In the genomic region with DNA sequence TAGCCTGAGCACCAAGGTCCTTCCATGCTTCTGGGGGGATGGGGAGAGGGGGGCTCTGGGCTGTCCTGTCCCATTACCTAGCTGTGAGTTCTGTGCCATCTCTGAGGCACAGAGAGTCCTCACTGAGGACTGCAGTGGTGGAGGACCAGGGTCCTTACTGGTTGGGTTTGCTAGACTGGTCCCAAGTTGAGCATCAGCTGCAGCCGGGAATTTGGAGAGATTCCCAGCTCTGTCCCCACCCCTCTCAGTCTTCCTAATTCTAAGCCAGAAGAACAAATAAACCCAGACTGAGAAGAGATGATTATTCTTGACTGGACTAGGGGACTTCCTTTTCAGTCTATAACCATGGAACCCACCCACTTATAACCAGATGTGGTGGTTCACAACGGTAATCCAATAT, we compare ENCODE assay signal across 14 mouse cellular contexts. TPM values are rescaled to one million over a fixed set of nuclear protein-coding genes. Genes with fewer than 3 reads are reported as not detected.
A peak's percentile ranks its signal among the peaks of the same experiment; 100 is the strongest.
DNase-seq lines count a peak whose midpoint lies in the region; ATAC-seq and TF ChIP-seq lines count a peak whose summit lies in the region.
"Had no signal": no experiment of that assay in that cellular context is flagged by ENCODE, and none has a peak within 500 bp of the region (broad histone marks: within the 10 kb centered on the region; RNA-seq: fewer than 3 reads in every experiment).

No protein-coding gene starts in this region.

- TF ChIP-seq CTCF in lung, adult 2 months (IDR thresholded peaks at IDR 0.05; ENCODE audit: insufficient read depth, low read length) = no peak

- H3K27ac ChIP-seq in heart, embryonic 10.5 days = peak overlapping the region; percentile 43; the same call in 1 of the 2 replicates
- peak overlapping the region; percentile 24; the same call in 1 of the 2 replicates for H3K27ac ChIP-seq in heart, embryonic 16.5 days (ENCODE audit: low read length)
- H3K27ac ChIP-seq in neural tube, embryonic 15.5 days (replicated peaks) = 0 out of 2 replicates have a peak overlapping the region, but pooled peaks have one; percentile 18
- H3K27ac ChIP-seq: forebrain, embryonic 15.5 days; midbrain, embryonic 13.5 days had no signal

- no peak overlapping the region for H3K9ac ChIP-seq in heart, embryonic 16.5 days (ENCODE audit: low read length)
- no peak overlapping the region for H3K9ac ChIP-seq in neural tube, embryonic 15.5 days (replicated peaks)
- H3K9ac ChIP-seq: forebrain, embryonic 15.5 days; liver, postnatal 0 days; midbrain, embryonic 13.5 days had no signal

- no peak overlapping the region for H3K4me2 ChIP-seq in heart, embryonic 16.5 days (ENCODE audit: low read depth, low read length)
- no peak overlapping the region for H3K4me2 ChIP-seq in neural tube, embryonic 15.5 days
- H3K4me2 ChIP-seq: forebrain, embryonic 15.5 days; midbrain, embryonic 13.5 days had no signal

- 74% methylated on average over 2 of the region's 2 CpGs for WGBS in heart, embryonic 10.5 days
- 32% methylated on average over 2 of the region's 2 CpGs for WGBS in lung, adult 2 months
- WGBS in heart, embryonic 16.5 days = 51% methylated on average over 2 of the region's 2 CpGs
- WGBS in neural tube, embryonic 15.5 days = 74% methylated on average over 2 of the region's 2 CpGs

- H3K27me3 ChIP-seq in heart, embryonic 10.5 days (ENCODE audit: insufficient read depth, poor library complexity, severe bottlenecking) = peaks cover 11% of the 10 kb centered on the region; the same call in 1 of the 2 replicates
- H3K27me3 ChIP-seq in heart, embryonic 16.5 days (ENCODE audit: control insufficient read depth, insufficient read depth, low read length) = no peaks in the 10 kb centered on the region
- H3K27me3 ChIP-seq in neural tube, embryonic 15.5 days (replicated peaks) = no peaks in the 10 kb centered on the region
- H3K27me3 ChIP-seq: forebrain, embryonic 15.5 days; midbrain, embryonic 13.5 days had no signal

- TF ChIP-seq POLR2A in lung, adult 2 months (IDR thresholded peaks at IDR 0.05; ENCODE audit: borderline replicate concordance, extremely low read depth, low read depth, low read length) = no peak

- no peak overlapping the region for H3K4me3 ChIP-seq in heart, embryonic 10.5 days
- H3K4me3 ChIP-seq in lung, adult 2 months (replicated peaks; ENCODE audit: extremely low read depth, low read depth, low read length) = no peak overlapping the region
- H3K4me3 ChIP-seq in heart, embryonic 16.5 days (ENCODE audit: low read length) = no peak overlapping the region
- H3K4me3 ChIP-seq in neural tube, embryonic 15.5 days (replicated peaks) = no peak overlapping the region
- H3K4me3 ChIP-seq: forebrain, embryonic 15.5 days; midbrain, embryonic 13.5 days had no signal

- no peak for DNase-seq in heart, embryonic 10.5 days (ENCODE audit: low spot score)
- no peak for DNase-seq in heart, postnatal 25 days (ENCODE audit: low spot score)
- DNase-seq in lung, postnatal 10 days = peak; percentile 60
- DNase-seq in lung, adult 2 months = no peak
- DNase-seq in cerebellum, postnatal 4 days (ENCODE audit: low spot score in 2 of 2) = no peak
- DNase-seq: adrenal gland, postnatal 10 days; liver, postnatal 0 days; thymus, postnatal 25 days had no signal

- no peaks in the 10 kb centered on the region for H3K36me3 ChIP-seq in heart, embryonic 10.5 days
- no peaks in the 10 kb centered on the region for H3K36me3 ChIP-seq in heart, embryonic 16.5 days (ENCODE audit: control insufficient read depth, insufficient read depth)
- no peaks in the 10 kb centered on the region for H3K36me3 ChIP-seq in neural tube, embryonic 15.5 days
- H3K36me3 ChIP-seq: forebrain, embryonic 15.5 days; midbrain, embryonic 13.5 days had no signal

- H3K4me1 ChIP-seq in heart, embryonic 10.5 days = peaks cover 39% of the 10 kb centered on the region
- H3K4me1 ChIP-seq in lung, adult 2 months (ENCODE audit: control insufficient read depth, insufficient read depth, low read length) = no peaks in the 10 kb centered on the region
- peaks cover 15% of the 10 kb centered on the region for H3K4me1 ChIP-seq in heart, embryonic 16.5 days (ENCODE audit: control insufficient read depth, insufficient read depth, low read length)
- peaks cover 8% of the 10 kb centered on the region for H3K4me1 ChIP-seq in neural tube, embryonic 15.5 days

- no peak for ATAC-seq in heart, embryonic 16.5 days (replicated peaks; ENCODE audit: extremely low read depth, insufficient read depth, low FRiP score)
- no peak for ATAC-seq in neural tube, embryonic 15.5 days (ENCODE audit: low FRiP score)
- no peak for ATAC-seq in megakaryocyte progenitor cell, adult 5-6 weeks (replicated peaks; ENCODE audit: poor library complexity)
- ATAC-seq: forebrain, embryonic 15.5 days; liver, postnatal 0 days; midbrain, embryonic 13.5 days had no signal

- no peaks in the 10 kb centered on the region for H3K9me3 ChIP-seq in heart, embryonic 10.5 days
- H3K9me3 ChIP-seq in heart, embryonic 16.5 days (replicated peaks; ENCODE audit: control insufficient read depth, low read length) = no peaks in the 10 kb centered on the region
- H3K9me3 ChIP-seq in neural tube, embryonic 15.5 days (replicated peaks) = no peaks in the 10 kb centered on the region
- H3K9me3 ChIP-seq: forebrain, embryonic 15.5 days; midbrain, embryonic 13.5 days had no signal

- intact Hi-C loops in heart, postnatal 25 days (cut with DNase I) = no loop called here

RNA-seq across cellular contexts. Expression of a gene that starts 4.5 kb away (rescaled TPM):
- polyA plus RNA-seq in heart, embryonic 10.5 days (2016; fragmentation: Nextera tagmentation; extraction: Ambion mirVana) = 0.59 and 0.64 TPM in 2 replicates
- 1 to 10 TPM; 2.2 to 4.7 TPM for total RNA-seq in heart, postnatal 25 days (2021)
- 11.8 and 13.1 TPM in 2 replicates for polyA plus RNA-seq in lung, adult 2 months (2012; rRNA removed)
- polyA plus RNA-seq in heart, embryonic 16.5 days (2015; fragmentation: Nextera tagmentation; extraction: Ambion mirVana) = 1.3 and 1.8 TPM in 2 replicates
- 4.3 and 4.7 TPM in 2 replicates for polyA plus RNA-seq in neural tube, embryonic 15.5 days (2015; fragmentation: Nextera tagmentation; extraction: Ambion mirVana)
- total RNA-seq in megakaryocyte progenitor cell, adult 5-6 weeks (2015) = 0.67 TPM in 1 of 2 replicates, not detected in the other
- total RNA-seq in megakaryocyte progenitor cell, adult 5-6 weeks (2017) = 0.04 and 0.34 TPM in 2 replicates

RNA-seq across cellular contexts. Expression of a gene that starts 4.6 kb away (rescaled TPM):
- 28.2 and 31.2 TPM in 2 replicates for polyA plus RNA-seq in heart, embryonic 10.5 days (2016; fragmentation: Nextera tagmentation; extraction: Ambion mirVana)
- 10 to 100 TPM; 22.7 to 23.9 TPM for total RNA-seq in heart, postnatal 25 days (2021)
- polyA plus RNA-seq in lung, adult 2 months (2012; rRNA removed) = 58.6 and 73.7 TPM in 2 replicates
- 25.0 and 27.1 TPM in 2 replicates for polyA plus RNA-seq in heart, embryonic 16.5 days (2015; fragmentation: Nextera tagmentation; extraction: Ambion mirVana)
- polyA plus RNA-seq in neural tube, embryonic 15.5 days (2015; fragmentation: Nextera tagmentation; extraction: Ambion mirVana) = 17.8 and 18.4 TPM in 2 replicates
- 46.2 and 56.7 TPM in 2 replicates for total RNA-seq in megakaryocyte progenitor cell, adult 5-6 weeks (2015)
- 70.0 and 90.7 TPM in 2 replicates for total RNA-seq in megakaryocyte progenitor cell, adult 5-6 weeks (2017)

RNA-seq across cellular contexts. Expression of a gene that starts 20.4 kb away (rescaled TPM):
- polyA plus RNA-seq in heart, embryonic 10.5 days (2016; fragmentation: Nextera tagmentation; extraction: Ambion mirVana) = 163 and 198 TPM in 2 replicates
- total RNA-seq in heart, postnatal 25 days (2021) = 100 to 1,000 TPM; 126 to 129 TPM
- 420 and 430 TPM in 2 replicates for polyA plus RNA-seq in lung, adult 2 months (2012; rRNA removed)
- polyA plus RNA-seq in heart, embryonic 16.5 days (2015; fragmentation: Nextera tagmentation; extraction: Ambion mirVana) = 156 and 160 TPM in 2 replicates
- 140 and 158 TPM in 2 replicates for polyA plus RNA-seq in neural tube, embryonic 15.5 days (2015; fragmentation: Nextera tagmentation; extraction: Ambion mirVana)
- total RNA-seq in megakaryocyte progenitor cell, adult 5-6 weeks (2015) = 112 and 114 TPM in 2 replicates
- 387 and 408 TPM in 2 replicates for total RNA-seq in megakaryocyte progenitor cell, adult 5-6 weeks (2017)

RNA-seq across cellular contexts. Expression of a gene that starts 24.1 kb away (rescaled TPM):
- polyA plus RNA-seq in heart, embryonic 10.5 days (2016; fragmentation: Nextera tagmentation; extraction: Ambion mirVana) = 0.42 and 1.2 TPM in 2 replicates
- total RNA-seq in heart, postnatal 25 days (2021) = under 1 TPM; 0.18 to 0.59 TPM
- 2.1 and 3.0 TPM in 2 replicates for polyA plus RNA-seq in lung, adult 2 months (2012; rRNA removed)
- 0.66 and 0.87 TPM in 2 replicates for polyA plus RNA-seq in heart, embryonic 16.5 days (2015; fragmentation: Nextera tagmentation; extraction: Ambion mirVana)
- 0.93 TPM in 1 of 2 replicates, not detected in the other for polyA plus RNA-seq in neural tube, embryonic 15.5 days (2015; fragmentation: Nextera tagmentation; extraction: Ambion mirVana)
- total RNA-seq in megakaryocyte progenitor cell, adult 5-6 weeks (2015) = 0.22 and 5.5 TPM in 2 replicates
- 1.2 and 8.2 TPM in 2 replicates for total RNA-seq in megakaryocyte progenitor cell, adult 5-6 weeks (2017)
- total RNA-seq: left cerebral cortex, postnatal 14 days had no signal
- polyA plus RNA-seq: forebrain, embryonic 15.5 days had no signal

RNA-seq across cellular contexts. Expression of a gene that starts 39.3 kb away (rescaled TPM):
- polyA plus RNA-seq in heart, embryonic 10.5 days (2016; fragmentation: Nextera tagmentation; extraction: Ambion mirVana) = 76.7 and 80.8 TPM in 2 replicates
- 100 to 1,000 TPM; 188 to 200 TPM for total RNA-seq in heart, postnatal 25 days (2021)
- polyA plus RNA-seq in lung, adult 2 months (2012; rRNA removed) = 44.2 TPM in 2 replicates
- 97.7 and 102 TPM in 2 replicates for polyA plus RNA-seq in heart, embryonic 16.5 days (2015; fragmentation: Nextera tagmentation; extraction: Ambion mirVana)
- polyA plus RNA-seq in neural tube, embryonic 15.5 days (2015; fragmentation: Nextera tagmentation; extraction: Ambion mirVana) = 25.4 and 31.9 TPM in 2 replicates
- total RNA-seq in megakaryocyte progenitor cell, adult 5-6 weeks (2015) = 43.5 and 55.9 TPM in 2 replicates
- total RNA-seq in megakaryocyte progenitor cell, adult 5-6 weeks (2017) = 37.0 and 44.0 TPM in 2 replicates
